Mouse (Mus musculus): ENCODE results near the gene Gm15737. TPM values are rescaled to one million over a fixed set of nuclear protein-coding genes. Genes with fewer than 3 reads are reported as not detected.

The Gm15737 gene
- polyA plus RNA-seq, 1 experiment: not detected

GRCm38 (mm10) chr6:92869582-92870219 lies 544 bp downstream of the Gm15737 start:
- no peak for TF ChIP-seq TCF3 (IDR thresholded peaks at IDR 0.05; ENCODE audit: insufficient read length, low read depth)
- TF ChIP-seq TCF12 (IDR thresholded peaks at IDR 0.05; ENCODE audit: insufficient read depth, poor library complexity, severe bottlenecking): no peak
- no peak for TF ChIP-seq E2F4 (IDR thresholded peaks at IDR 0.05; ENCODE audit: insufficient read depth)
- TF ChIP-seq MAX (IDR thresholded peaks at IDR 0.05; ENCODE audit: low read depth): no peak
- TF ChIP-seq REST (IDR thresholded peaks at IDR 0.05; ENCODE audit: insufficient read depth, insufficient read length): no peak
- TF ChIP-seq POLR2AphosphoS2 (IDR thresholded peaks at IDR 0.05; ENCODE audit: insufficient read length, low read depth): no peak
- no peak for TF ChIP-seq MYOG (IDR thresholded peaks at IDR 0.05; ENCODE audit: control insufficient read depth in 1 of 3, insufficient read depth in 1 of 3, insufficient read length in 2 of 3, low read depth in 2 of 3)
- no peak for TF ChIP-seq SRF (IDR thresholded peaks at IDR 0.05; ENCODE audit: control insufficient read depth, insufficient read length, low read depth)
- no peak for TF ChIP-seq CEBPB (IDR thresholded peaks at IDR 0.05; ENCODE audit: insufficient read depth, poor library complexity, severe bottlenecking)
- TF ChIP-seq MYOD1 (IDR thresholded peaks at IDR 0.05; ENCODE audit: control insufficient read depth in 1 of 3, insufficient read length in 2 of 3, low read depth in 2 of 3): no peak
- TF ChIP-seq USF1 (IDR thresholded peaks at IDR 0.05; ENCODE audit: low read depth): no peak
- TF ChIP-seq POLR2A (IDR thresholded peaks at IDR 0.05; ENCODE audit: insufficient read length, low read depth): no peak
- Histone ChIP-seq H3ac (ENCODE audit: control insufficient read depth, insufficient read length) (no peak overlapping the region), H3K36me3 (ENCODE audit: control insufficient read depth, insufficient read depth) (no peaks in the 10 kb centered on the region), H3K79me2 (ENCODE audit: control insufficient read depth, insufficient read depth) (no peaks in the 10 kb centered on the region), H3K27me3 (ENCODE audit: control insufficient read depth, insufficient read depth, insufficient read length) (no peaks in the 10 kb centered on the region), H3K4me2 (ENCODE audit: low read depth) (peak overlapping the region; percentile 8), H3K4me3 (no peak overlapping the region)

GRCm38 (mm10) chr6:92871813-92872212 lies 2.7 kb downstream of the Gm15737 start:
- Histone ChIP-seq H3ac (ENCODE audit: control insufficient read depth, insufficient read length) (no peak overlapping the region), H3K4me3 (no peak overlapping the region), H3K4me2 (ENCODE audit: low read depth) (no peak overlapping the region), H3K27me3 (ENCODE audit: control insufficient read depth, insufficient read depth, insufficient read length) (no peaks in the 10 kb centered on the region), H3K79me2 (ENCODE audit: control insufficient read depth, insufficient read depth) (no peaks in the 10 kb centered on the region), H3K36me3 (ENCODE audit: control insufficient read depth, insufficient read depth) (no peaks in the 10 kb centered on the region)
- TF ChIP-seq POLR2A (IDR thresholded peaks at IDR 0.05; ENCODE audit: insufficient read length, low read depth): no peak
- TF ChIP-seq MYOD1 (IDR thresholded peaks at IDR 0.05; ENCODE audit: control insufficient read depth in 1 of 3, insufficient read length in 2 of 3, low read depth in 2 of 3): no peak
- TF ChIP-seq MYOG (IDR thresholded peaks at IDR 0.05; ENCODE audit: control insufficient read depth in 1 of 3, insufficient read depth in 1 of 3, insufficient read length in 2 of 3, low read depth in 2 of 3): no peak
- no peak for TF ChIP-seq POLR2AphosphoS2 (IDR thresholded peaks at IDR 0.05; ENCODE audit: insufficient read length, low read depth)
- TF ChIP-seq SRF (IDR thresholded peaks at IDR 0.05; ENCODE audit: control insufficient read depth, insufficient read length, low read depth): no peak
- no peak for TF ChIP-seq USF1 (IDR thresholded peaks at IDR 0.05; ENCODE audit: low read depth)
- no peak for TF ChIP-seq MAX (IDR thresholded peaks at IDR 0.05; ENCODE audit: low read depth)
- no peak for TF ChIP-seq TCF12 (IDR thresholded peaks at IDR 0.05; ENCODE audit: insufficient read depth, poor library complexity, severe bottlenecking)
- TF ChIP-seq CEBPB (IDR thresholded peaks at IDR 0.05; ENCODE audit: insufficient read depth, poor library complexity, severe bottlenecking): no peak
- no peak for TF ChIP-seq TCF3 (IDR thresholded peaks at IDR 0.05; ENCODE audit: insufficient read length, low read depth)

GRCm38 (mm10) chr6:92872766-92873165 lies 3.6 kb downstream of the Gm15737 start:
- H3K36me3 ChIP-seq (ENCODE audit: control insufficient read depth, insufficient read depth): no peaks in the 10 kb centered on the region
- H3ac ChIP-seq (ENCODE audit: control insufficient read depth, insufficient read length): no peak overlapping the region
- no peaks in the 10 kb centered on the region for H3K79me2 ChIP-seq (ENCODE audit: control insufficient read depth, insufficient read depth)
- no peak overlapping the region for H3K4me3 ChIP-seq
- TF ChIP-seq MYOG (IDR thresholded peaks at IDR 0.05; ENCODE audit: control insufficient read depth in 1 of 3, insufficient read depth in 1 of 3, insufficient read length in 2 of 3, low read depth in 2 of 3): no peak
- no peak for TF ChIP-seq POLR2A (IDR thresholded peaks at IDR 0.05; ENCODE audit: insufficient read length, low read depth)
- no peak for TF ChIP-seq USF1 (IDR thresholded peaks at IDR 0.05; ENCODE audit: low read depth)
- TF ChIP-seq MAX (IDR thresholded peaks at IDR 0.05; ENCODE audit: low read depth): no peak
- TF ChIP-seq MYOD1 (IDR thresholded peaks at IDR 0.05; ENCODE audit: control insufficient read depth in 1 of 3, insufficient read length in 2 of 3, low read depth in 2 of 3): no peak
- TF ChIP-seq TCF12 (IDR thresholded peaks at IDR 0.05; ENCODE audit: insufficient read depth, poor library complexity, severe bottlenecking): no peak
- no peak for TF ChIP-seq SRF (IDR thresholded peaks at IDR 0.05; ENCODE audit: control insufficient read depth, insufficient read length, low read depth)
- TF ChIP-seq REST (IDR thresholded peaks at IDR 0.05; ENCODE audit: insufficient read depth, insufficient read length): no peak
- H3K4me2 ChIP-seq (ENCODE audit: low read depth): no peak overlapping the region
- H3K27me3 ChIP-seq (ENCODE audit: control insufficient read depth, insufficient read depth, insufficient read length): no peaks in the 10 kb centered on the region

- Histone ChIP-seq H3K4me2 (ENCODE audit: low read depth) (no peak overlapping the region), H3ac (ENCODE audit: control insufficient read depth, insufficient read length) (no peak overlapping the region), H3K4me3 (no peak overlapping the region), H3K36me3 (ENCODE audit: control insufficient read depth, insufficient read depth) (no peaks in the 10 kb centered on the region), H3K79me2 (ENCODE audit: control insufficient read depth, insufficient read depth) (no peaks in the 10 kb centered on the region), H3K27me3 (ENCODE audit: control insufficient read depth, insufficient read depth, insufficient read length) (no peaks in the 10 kb centered on the region)
- TF ChIP-seq CEBPB (IDR thresholded peaks at IDR 0.05; ENCODE audit: insufficient read depth, poor library complexity, severe bottlenecking) (no peak), E2F4 (IDR thresholded peaks at IDR 0.05; ENCODE audit: insufficient read depth) (no peak), POLR2A (IDR thresholded peaks at IDR 0.05; ENCODE audit: insufficient read length, low read depth) (no peak), MYOD1 (IDR thresholded peaks at IDR 0.05; ENCODE audit: control insufficient read depth in 1 of 3, insufficient read length in 2 of 3, low read depth in 2 of 3) (no peak), REST (IDR thresholded peaks at IDR 0.05; ENCODE audit: insufficient read depth, insufficient read length) (no peak), MYOG (IDR thresholded peaks at IDR 0.05; ENCODE audit: control insufficient read depth in 1 of 3, insufficient read depth in 1 of 3, insufficient read length in 2 of 3, low read depth in 2 of 3) (no peak), MAX (IDR thresholded peaks at IDR 0.05; ENCODE audit: low read depth) (no peak), TCF12 (IDR thresholded peaks at IDR 0.05; ENCODE audit: insufficient read depth, poor library complexity, severe bottlenecking) (no peak), POLR2AphosphoS2 (IDR thresholded peaks at IDR 0.05; ENCODE audit: insufficient read length, low read depth) (no peak), TCF3 (IDR thresholded peaks at IDR 0.05; ENCODE audit: insufficient read length, low read depth) (no peak), SRF (IDR thresholded peaks at IDR 0.05; ENCODE audit: control insufficient read depth, insufficient read length, low read depth) (no peak), USF1 (IDR thresholded peaks at IDR 0.05; ENCODE audit: low read depth) (no peak)
Observed at GRCm38 (mm10) chr6:92874854-92875253, 5.7 kb downstream of the Gm15737 start.

Measured in myocyte (in vitro differentiated cells).